ENCODE assay signal across 9 mouse cellular contexts in the genomic region with DNA sequence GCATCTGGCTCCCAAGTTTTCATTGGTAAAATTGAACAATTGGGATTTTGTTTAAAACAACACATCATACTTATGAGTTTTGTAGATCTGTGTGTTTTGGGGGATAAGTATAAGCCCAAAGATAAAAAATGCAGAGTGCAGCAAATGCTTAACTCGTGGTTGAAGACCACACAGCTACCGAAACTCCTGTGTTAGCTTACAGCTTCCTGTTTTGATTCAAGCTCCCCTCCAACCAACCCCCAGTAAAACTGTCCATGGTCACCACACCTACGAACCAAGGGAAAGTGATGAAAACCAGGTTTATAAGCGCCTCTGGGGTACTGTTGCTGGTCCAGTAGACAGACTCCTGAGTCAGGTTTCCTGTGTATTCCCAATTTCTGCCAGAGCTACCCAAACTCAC.
"Had no signal": no experiment of that assay in that cellular context is flagged by ENCODE, and none has a peak within 500 bp of the region (broad histone marks: within the 10 kb centered on the region; RNA-seq: fewer than 3 reads in every experiment).

No protein-coding gene starts in this region.

- H3K36me3 ChIP-seq: stomach, embryonic 15.5 days had no signal

- H3K9me3 ChIP-seq: kidney, embryonic 15.5 days; limb, embryonic 15.5 days; liver, embryonic 12.5 days; midbrain, embryonic 12.5 days; neural tube, embryonic 15.5 days; stomach, embryonic 15.5 days had no signal

- H3K27me3 ChIP-seq: kidney, embryonic 15.5 days; limb, embryonic 15.5 days; liver, embryonic 12.5 days; midbrain, embryonic 12.5 days; neural tube, embryonic 15.5 days; stomach, embryonic 15.5 days had no signal

- H3K4me2 ChIP-seq: kidney, embryonic 15.5 days; limb, embryonic 15.5 days; liver, embryonic 12.5 days; lung, embryonic 14.5 days; midbrain, embryonic 12.5 days; neural tube, embryonic 15.5 days; stomach, embryonic 15.5 days had no signal

- H3K4me3 ChIP-seq: kidney, embryonic 15.5 days; left cerebral cortex, adult 2 months; limb, embryonic 15.5 days; liver, embryonic 12.5 days; megakaryocyte, embryonic 14.5 days; midbrain, embryonic 12.5 days; neural tube, embryonic 15.5 days; stomach, embryonic 15.5 days had no signal

- H3K27ac ChIP-seq: kidney, embryonic 15.5 days; left cerebral cortex, adult 2 months; limb, embryonic 15.5 days; liver, embryonic 12.5 days; midbrain, embryonic 12.5 days; neural tube, embryonic 15.5 days; stomach, embryonic 15.5 days had no signal

- ATAC-seq: liver, embryonic 12.5 days had no signal

- H3K4me1 ChIP-seq: liver, embryonic 12.5 days; neural tube, embryonic 15.5 days; stomach, embryonic 15.5 days had no signal

- H3K9ac ChIP-seq: kidney, embryonic 15.5 days; limb, embryonic 15.5 days; liver, embryonic 12.5 days; lung, embryonic 14.5 days; midbrain, embryonic 12.5 days; neural tube, embryonic 15.5 days; stomach, embryonic 15.5 days had no signal
